Mouse (Mus musculus) forebrain, embryonic 11.5 days (tissue): ENCODE data around the gene Il17rd. TPM values are rescaled to one million over a fixed set of nuclear protein-coding genes. Genes with fewer than 3 reads are reported as not detected.
A peak's percentile ranks its signal among the peaks of the same experiment; 100 is the strongest.

Experiments used
- ATAC-seq: fragments of 200-750 bp; cut with Nextera tagmentation; replicated peaks from 2 replicates; pipeline ENCODE4 v1.8.0; 2017; ENCODE audit warnings: moderate TSS enrichment; ENCODE audit not compliant: low FRiP score
- DNase-seq: peaks from one replicate; pipeline ENCODE4 v3.0.0-alpha.2; 2017; ENCODE audit warnings: low spot score
- H3K27ac ChIP-seq: fragments of 300-500 bp; sonication (generic); 2 replicates; pipeline ENCODE4 v1.5.1; 2014; ENCODE audit warnings: low read depth, low read length
- H3K27me3 ChIP-seq: fragments of 300-500 bp; sonication (generic); 2 replicates; pipeline ENCODE4 v1.6.1; 2014; ENCODE audit warnings: mild to moderate bottlenecking, low read length, mixed read lengths; ENCODE audit not compliant: control insufficient read depth, insufficient read depth
- H3K36me3 ChIP-seq: fragments of 300-500 bp; sonication (generic); 2 replicates; pipeline ENCODE4 v1.6.1; 2014; ENCODE audit warnings: mild to moderate bottlenecking, low read length, moderate library complexity, mixed read lengths; ENCODE audit not compliant: control insufficient read depth, insufficient read depth
- H3K4me1 ChIP-seq: fragments of 300-500 bp; sonication (generic); replicated peaks from 2 replicates; pipeline ENCODE4 v1.6.1; 2014; ENCODE audit warnings: low read length, mixed read lengths; ENCODE audit not compliant: control insufficient read depth, insufficient read depth
- H3K4me2 ChIP-seq: fragments of 300-500 bp; sonication (generic); 2 replicates; pipeline ENCODE4 v1.6.1; 2014; ENCODE audit warnings: low read depth, mild to moderate bottlenecking, low read length, moderate library complexity, mixed read lengths; ENCODE audit not compliant: severe bottlenecking
- H3K4me3 ChIP-seq: fragments of 300-500 bp; sonication (generic); 2 replicates; pipeline ENCODE4 v1.5.1; 2014; ENCODE audit warnings: low read depth, low read length
- H3K9ac ChIP-seq: fragments of 300-500 bp; sonication (generic); 2 replicates; pipeline ENCODE4 v1.6.1; 2014; ENCODE audit warnings: low read length
- H3K9me3 ChIP-seq: fragments of 300-500 bp; sonication (generic); 2 replicates; pipeline ENCODE4 v1.6.1; 2016; ENCODE audit warnings: low read length, mixed read lengths; ENCODE audit not compliant: control insufficient read depth
- WGBS: fragments of 180-500 bp; shearing (Covaris S2); extraction: QIAGEN DNeasy Blood & Tissue Kit; methylation state at CpG from one replicate; pipeline ENCODE4 v1.1.7; 2014; 5-methylcytosine and 5-hydroxymethylcytosine counted together
- polyA plus RNA-seq: library from polyadenylated mRNA; unstranded; fragments of >200 nt; fragmentation: Nextera tagmentation; extraction: Ambion mirVana; gene quantifications from 2 replicates; pipeline ENCODE4 v1.2.1, GENCODE M21; 2014

Il17rd gene
- polyA plus RNA-seq, 1 experiment from 2014 or later = 7.8 TPM

DNA sequence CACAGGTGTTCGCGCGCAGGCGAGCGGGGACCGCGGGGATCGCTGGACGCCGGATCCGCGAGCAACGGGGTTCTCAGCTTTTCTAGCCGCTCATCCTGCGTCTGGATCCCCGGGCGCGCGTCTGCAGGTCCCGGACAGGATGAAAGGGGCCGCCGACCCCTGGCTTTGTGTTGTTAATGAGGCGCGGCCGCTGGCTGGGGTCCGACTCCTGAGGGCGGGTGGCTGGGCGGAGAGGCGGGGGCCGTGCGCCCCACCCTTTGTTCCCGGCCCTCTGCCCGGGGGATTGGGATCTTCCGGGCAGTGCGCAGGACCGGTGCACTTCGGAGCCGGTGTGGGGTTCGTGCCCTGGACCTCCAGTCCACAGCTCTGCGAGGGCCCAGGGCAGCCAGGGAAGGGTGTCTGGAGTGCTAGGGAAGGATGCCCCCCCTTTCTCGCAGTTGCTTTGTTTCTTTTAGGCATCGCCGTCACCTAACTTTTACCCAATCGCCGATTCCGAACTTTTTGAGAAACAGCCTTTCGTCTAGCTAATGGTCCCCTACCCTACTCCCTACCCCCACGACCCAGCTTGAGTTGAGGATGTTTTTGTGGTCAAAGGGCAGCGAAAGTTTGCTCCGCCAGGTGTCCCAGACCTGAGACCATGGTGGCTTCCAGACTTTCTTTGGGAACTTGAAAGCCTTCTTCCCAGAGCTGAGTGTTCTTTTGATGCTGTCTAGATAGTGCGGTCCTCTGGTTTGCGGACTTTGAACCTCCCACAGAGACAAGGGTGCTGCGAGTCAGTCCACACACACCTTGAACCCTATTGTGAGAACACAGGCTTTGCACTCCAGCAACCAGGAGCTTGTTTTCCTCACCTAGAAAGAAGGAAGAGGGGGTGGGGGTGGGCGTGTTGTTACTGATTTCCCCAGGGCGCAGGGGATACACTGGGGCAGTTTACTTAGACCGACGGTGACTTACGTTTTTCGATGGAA, 824 bp downstream of the Il17rd start:
- Histone ChIP-seq H3K36me3 (no peaks in the 10 kb centered on the region), H3K4me2 (peak overlapping the region; percentile 87), H3K9me3 (no peaks in the 10 kb centered on the region), H3K4me1 (peaks cover 11% of the 10 kb centered on the region), H3K27me3 (no peaks in the 10 kb centered on the region; the same call in 1 of the 2 replicates), H3K9ac (peak overlapping the region; percentile 82), H3K27ac (peak overlapping the region; percentile 81), H3K4me3 (peak overlapping the region; percentile 83)
- peak; percentile 81 for ATAC-seq
- peak; percentile 84 for DNase-seq
- under 1% methylated on average over 46 of the region's 59 CpGs for WGBS

DNA sequence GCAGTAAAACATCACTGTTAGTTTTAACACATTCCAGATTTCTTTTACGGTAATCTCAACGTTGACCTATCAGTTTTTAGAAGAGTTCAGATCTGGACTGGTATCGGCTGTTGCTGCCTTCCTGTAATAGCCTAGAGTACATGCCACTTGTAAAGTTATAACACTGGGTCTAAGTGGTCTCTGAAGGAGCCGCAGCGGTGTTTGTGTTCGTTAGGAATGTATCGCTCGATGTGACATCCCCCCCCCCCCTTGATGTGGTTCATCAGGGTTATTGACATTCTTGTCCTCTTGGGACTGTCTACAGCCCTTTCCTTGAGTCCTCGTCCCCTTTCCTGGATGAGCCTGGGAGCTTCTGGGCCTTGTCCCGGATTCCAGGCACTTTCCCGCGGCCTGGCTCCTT, 1.7 kb downstream of the Il17rd start:
- H3K27ac ChIP-seq = no peak overlapping the region
- no peaks in the 10 kb centered on the region for H3K9me3 ChIP-seq
- peaks cover 15% of the 10 kb centered on the region for H3K4me1 ChIP-seq
- peak overlapping the region; percentile 83 for H3K4me3 ChIP-seq
- DNase-seq (no peak), ATAC-seq (no peak)
- no peaks in the 10 kb centered on the region; the same call in 1 of the 2 replicates for H3K27me3 ChIP-seq
- H3K4me2 ChIP-seq = peak overlapping the region; percentile 87
- peak overlapping the region; percentile 82 for H3K9ac ChIP-seq
- 8% methylated on average over 12 of the region's 12 CpGs for WGBS
- no peaks in the 10 kb centered on the region for H3K36me3 ChIP-seq

DNA sequence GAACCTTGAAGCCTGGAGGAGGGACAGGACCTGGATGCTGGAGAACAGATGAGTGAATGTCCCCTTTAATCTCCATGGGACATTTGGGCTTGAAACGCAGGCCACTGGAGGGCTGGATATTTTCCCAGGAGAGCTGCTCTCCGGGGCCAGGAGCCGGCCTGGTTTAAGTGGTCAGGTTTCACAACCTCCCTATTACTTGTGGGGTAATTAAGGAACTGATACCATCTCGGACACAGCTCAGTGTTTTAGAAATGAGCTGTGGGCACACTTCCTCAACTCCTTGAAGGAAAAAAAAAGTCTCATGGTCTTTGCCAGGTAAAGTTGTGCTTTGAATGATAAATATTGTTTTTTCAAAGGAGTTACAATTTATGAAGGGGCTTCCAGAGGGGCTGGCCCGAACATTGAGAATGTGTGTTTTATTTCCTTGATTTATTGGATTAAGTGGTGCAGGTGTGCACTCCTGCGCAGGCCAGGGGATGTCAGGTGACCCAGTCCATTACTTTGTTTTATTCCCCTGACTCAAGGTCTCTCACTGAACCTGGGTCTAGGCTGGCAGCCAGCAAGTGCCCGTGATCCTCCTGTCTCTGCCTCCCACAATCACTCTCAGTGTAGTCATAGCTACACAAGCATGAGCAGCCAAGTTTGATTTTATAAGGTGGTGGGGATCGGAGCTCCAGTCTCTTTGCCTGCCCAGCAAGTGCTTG, 3.7 kb downstream of the Il17rd start:
- no peak for ATAC-seq
- 51% methylated on average over 8 of the region's 8 CpGs for WGBS
- no peaks in the 10 kb centered on the region; the same call in 1 of the 2 replicates for H3K27me3 ChIP-seq
- no peak overlapping the region for H3K4me3 ChIP-seq
- no peaks in the 10 kb centered on the region for H3K36me3 ChIP-seq
- peaks cover 20% of the 10 kb centered on the region for H3K4me1 ChIP-seq
- H3K9me3 ChIP-seq = no peaks in the 10 kb centered on the region
- no peak overlapping the region for H3K27ac ChIP-seq
- H3K9ac ChIP-seq = no peak overlapping the region
- 0 out of 2 replicates have a peak overlapping the region, but pooled peaks have one; percentile 15 for H3K4me2 ChIP-seq
- DNase-seq = no peak

DNA sequence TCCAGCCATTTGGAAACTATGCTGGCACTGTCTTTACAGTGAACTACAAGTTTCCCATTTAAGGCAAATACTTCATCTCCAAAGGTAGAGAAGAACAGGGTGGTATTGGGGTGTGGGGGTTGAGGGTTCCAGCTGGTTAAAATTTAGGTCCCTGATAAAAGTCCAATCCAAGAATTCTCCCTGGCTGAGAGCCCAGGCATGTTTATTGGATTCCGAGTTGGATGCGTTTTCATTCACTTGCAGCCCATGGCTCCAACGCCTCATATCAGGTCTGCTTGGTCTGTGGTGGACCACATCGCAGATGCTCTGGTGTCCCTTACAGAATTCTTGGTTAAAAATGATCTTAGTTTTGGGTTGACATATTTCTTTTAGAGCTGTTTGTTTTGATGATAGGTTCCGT, 4.7 kb downstream of the Il17rd start:
- no peak overlapping the region for H3K4me3 ChIP-seq
- ATAC-seq (no peak), DNase-seq (no peak)
- H3K36me3 ChIP-seq = no peaks in the 10 kb centered on the region
- no peak overlapping the region for H3K9ac ChIP-seq
- H3K27me3 ChIP-seq = no peaks in the 10 kb centered on the region; the same call in 1 of the 2 replicates
- no peak overlapping the region for H3K27ac ChIP-seq
- H3K9me3 ChIP-seq = no peaks in the 10 kb centered on the region
- H3K4me1 ChIP-seq = peaks cover 25% of the 10 kb centered on the region
- no peak overlapping the region for H3K4me2 ChIP-seq
- WGBS = 77% methylated on average over 5 of the region's 5 CpGs

DNA sequence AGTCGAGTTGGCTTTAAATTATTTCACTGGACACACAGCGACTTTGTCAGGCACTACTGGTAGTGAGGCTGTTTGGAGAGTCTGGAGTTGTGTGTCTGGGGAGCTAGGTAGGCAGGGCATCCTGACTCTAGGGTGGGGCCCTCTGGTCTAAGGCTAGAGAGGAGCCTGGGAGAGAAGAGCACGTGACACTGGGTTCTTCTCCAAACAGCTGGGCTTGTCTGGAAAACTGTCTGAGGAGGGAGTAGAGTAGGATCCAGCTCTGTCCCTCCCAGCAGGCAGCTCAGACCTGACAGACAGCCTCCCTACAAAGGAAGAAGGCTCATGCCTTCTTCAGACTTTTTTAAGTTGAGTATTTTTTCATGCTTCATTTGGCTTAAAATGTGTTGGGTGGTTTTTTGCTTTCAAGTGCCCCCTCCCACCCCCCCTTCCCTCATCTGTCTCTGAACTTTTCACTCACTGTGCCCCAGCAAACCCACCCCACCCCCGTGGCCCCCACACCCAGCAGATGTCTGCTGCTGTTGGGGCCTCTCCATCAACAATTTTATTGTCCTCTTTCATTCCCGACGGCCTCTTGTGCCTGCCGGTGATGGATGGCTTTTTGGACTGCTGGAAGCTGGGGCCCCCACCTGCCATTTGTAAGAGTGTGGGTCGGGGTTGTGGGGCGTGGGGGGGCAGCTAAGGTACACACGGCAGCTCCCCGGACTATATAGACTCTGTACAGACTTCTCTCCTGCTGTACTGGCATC, 5.7 kb downstream of the Il17rd start:
- H3K36me3 ChIP-seq = no peaks in the 10 kb centered on the region
- no peak for DNase-seq
- no peaks in the 10 kb centered on the region for H3K9me3 ChIP-seq
- H3K9ac ChIP-seq = no peak overlapping the region; the same call in 1 of the 2 replicates
- H3K4me3 ChIP-seq = no peak overlapping the region
- H3K4me2 ChIP-seq = peak overlapping the region; percentile 29; the same call in 1 of the 2 replicates
- WGBS = 8% methylated on average over 11 of the region's 11 CpGs
- peaks cover 29% of the 10 kb centered on the region for H3K4me1 ChIP-seq
- H3K27me3 ChIP-seq = no peaks in the 10 kb centered on the region; the same call in 1 of the 2 replicates
- no peak for ATAC-seq
- peak overlapping the region; percentile 53 for H3K27ac ChIP-seq

DNA sequence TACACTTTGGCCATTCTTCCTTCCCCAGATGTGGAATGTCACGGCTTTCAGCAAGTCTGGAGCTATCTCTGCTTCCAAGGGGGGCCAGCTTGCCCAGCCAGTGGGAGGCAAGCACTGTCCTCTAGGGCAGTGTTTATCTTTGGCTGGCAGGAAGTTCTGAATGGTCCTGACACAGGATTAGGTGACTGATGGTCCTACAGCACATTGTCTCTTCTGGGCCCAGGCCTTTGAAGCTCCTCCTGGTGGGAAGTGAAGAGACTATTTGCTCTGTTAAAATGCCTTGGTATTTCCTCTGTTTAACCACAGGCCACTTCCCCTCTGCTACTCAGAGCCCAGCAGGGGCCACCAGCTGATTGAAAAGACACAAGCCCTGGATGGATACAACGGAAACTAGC, 6.2 kb downstream of the Il17rd start:
- H3K4me2 ChIP-seq = no peak overlapping the region
- ATAC-seq = 0 out of 2 replicates have a peak, but pooled peaks have one; percentile 13
- WGBS = 3% methylated on average over 2 of the region's 2 CpGs
- DNase-seq = no peak
- no peaks in the 10 kb centered on the region for H3K27me3 ChIP-seq
- no peak overlapping the region for H3K4me3 ChIP-seq
- H3K9ac ChIP-seq = no peak overlapping the region
- peaks cover 33% of the 10 kb centered on the region for H3K4me1 ChIP-seq
- H3K36me3 ChIP-seq = no peaks in the 10 kb centered on the region
- peak overlapping the region; percentile 53; the same call in 1 of the 2 replicates for H3K27ac ChIP-seq
- H3K9me3 ChIP-seq = no peaks in the 10 kb centered on the region

DNA sequence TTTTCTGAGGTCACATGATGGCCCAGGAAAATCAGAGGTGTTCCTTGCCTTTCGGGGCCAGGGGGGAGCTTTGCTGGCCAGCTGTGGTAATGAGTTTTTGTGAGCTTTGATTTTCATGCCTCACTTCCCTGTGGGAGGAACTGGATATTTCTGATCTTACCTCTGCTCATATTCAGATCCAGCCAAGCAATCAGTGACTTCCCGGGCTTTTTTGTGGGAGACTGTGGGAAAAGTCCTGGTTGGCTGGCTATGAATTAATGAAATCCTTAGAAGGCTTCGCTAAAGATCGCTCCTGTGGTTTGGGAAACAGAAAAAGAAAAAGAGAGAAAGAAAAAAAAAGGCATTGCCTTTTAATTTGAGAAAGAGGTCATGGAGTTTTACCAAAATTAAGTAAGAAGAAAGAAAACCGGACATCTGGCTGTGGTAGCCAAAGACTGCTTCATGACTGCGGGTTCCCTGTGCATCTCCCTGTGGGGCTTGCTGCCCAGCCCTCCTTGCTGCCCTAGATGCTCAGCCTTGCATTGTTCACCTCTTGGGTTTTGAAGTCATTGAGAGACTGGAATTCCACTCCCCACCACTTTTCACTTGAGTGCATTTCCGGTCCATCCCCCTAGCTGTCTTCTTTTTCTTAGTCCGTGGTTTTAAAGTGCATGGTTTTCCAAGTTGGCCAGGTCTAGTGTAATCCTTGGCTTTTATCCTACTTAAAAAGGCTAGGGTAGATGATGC, 9.7 kb downstream of the Il17rd start:
- 12% methylated on average over 8 of the region's 8 CpGs for WGBS
- DNase-seq (no peak), ATAC-seq (no peak)
- H3K4me2 ChIP-seq = no peak overlapping the region
- H3K9me3 ChIP-seq = no peaks in the 10 kb centered on the region
- peaks cover 37% of the 10 kb centered on the region for H3K4me1 ChIP-seq
- H3K27ac ChIP-seq = peak overlapping the region; percentile 64; the same call in 1 of the 2 replicates
- H3K4me3 ChIP-seq = no peak overlapping the region
- no peaks in the 10 kb centered on the region for H3K36me3 ChIP-seq
- H3K9ac ChIP-seq = no peak overlapping the region
- no peaks in the 10 kb centered on the region for H3K27me3 ChIP-seq
